Mouse (Mus musculus): Measurements from ENCODE around the gene Sort1. TPM values are rescaled to one million over a fixed set of nuclear protein-coding genes. Genes with fewer than 3 reads are reported as not detected.

Sort1 gene
- polyA plus RNA-seq (2014; fragmentation: Illumina TruSeq; extraction: RNeasy Lipid Tissue Mini Kit (QIAGEN cat#74804); ENCODE audit: low read depth, low replicate concordance), result 317 TPM

DNA sequence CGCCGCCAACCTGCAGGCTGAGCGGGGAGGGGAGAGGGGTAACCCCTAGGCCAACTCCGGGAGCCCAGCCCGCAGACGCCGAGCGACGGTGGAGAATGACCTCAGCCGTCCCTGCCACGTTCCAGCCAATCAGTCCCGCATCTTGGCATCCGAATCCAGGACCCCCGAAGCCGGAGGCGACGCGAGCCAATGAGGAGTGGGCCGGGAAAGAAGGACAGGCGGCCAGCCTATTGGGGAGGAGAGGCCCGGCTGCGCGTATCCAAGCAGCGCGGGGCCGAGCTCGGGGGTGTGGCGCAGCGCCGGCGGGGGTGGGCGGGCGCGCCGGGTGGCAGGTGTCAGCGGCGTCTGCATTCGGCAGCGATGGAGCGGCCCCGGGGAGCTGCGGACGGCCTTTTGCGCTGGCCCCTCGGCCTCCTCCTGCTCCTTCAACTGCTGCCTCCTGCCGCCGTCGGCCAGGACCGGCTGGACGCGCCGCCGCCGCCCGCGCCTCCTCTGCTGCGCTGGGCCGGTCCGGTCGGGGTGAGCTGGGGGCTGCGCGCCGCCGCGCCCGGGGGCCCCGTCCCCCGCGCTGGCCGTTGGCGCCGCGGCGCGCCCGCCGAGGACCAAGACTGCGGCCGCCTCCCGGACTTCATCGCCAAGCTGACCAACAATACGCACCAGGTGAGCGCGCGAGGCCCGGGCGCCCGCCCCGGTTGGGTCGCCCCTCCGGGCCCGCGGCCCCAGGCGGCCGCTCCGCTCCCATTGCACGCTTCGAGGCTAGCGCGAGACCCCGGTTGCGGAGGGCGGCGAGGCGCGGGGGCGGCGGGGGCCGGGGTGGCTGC lies at the start of gene Sort1:
Gene Sort1, plus strand, starts transcription at position 302 of the 821 bp plus-strand sequence.

DNA sequence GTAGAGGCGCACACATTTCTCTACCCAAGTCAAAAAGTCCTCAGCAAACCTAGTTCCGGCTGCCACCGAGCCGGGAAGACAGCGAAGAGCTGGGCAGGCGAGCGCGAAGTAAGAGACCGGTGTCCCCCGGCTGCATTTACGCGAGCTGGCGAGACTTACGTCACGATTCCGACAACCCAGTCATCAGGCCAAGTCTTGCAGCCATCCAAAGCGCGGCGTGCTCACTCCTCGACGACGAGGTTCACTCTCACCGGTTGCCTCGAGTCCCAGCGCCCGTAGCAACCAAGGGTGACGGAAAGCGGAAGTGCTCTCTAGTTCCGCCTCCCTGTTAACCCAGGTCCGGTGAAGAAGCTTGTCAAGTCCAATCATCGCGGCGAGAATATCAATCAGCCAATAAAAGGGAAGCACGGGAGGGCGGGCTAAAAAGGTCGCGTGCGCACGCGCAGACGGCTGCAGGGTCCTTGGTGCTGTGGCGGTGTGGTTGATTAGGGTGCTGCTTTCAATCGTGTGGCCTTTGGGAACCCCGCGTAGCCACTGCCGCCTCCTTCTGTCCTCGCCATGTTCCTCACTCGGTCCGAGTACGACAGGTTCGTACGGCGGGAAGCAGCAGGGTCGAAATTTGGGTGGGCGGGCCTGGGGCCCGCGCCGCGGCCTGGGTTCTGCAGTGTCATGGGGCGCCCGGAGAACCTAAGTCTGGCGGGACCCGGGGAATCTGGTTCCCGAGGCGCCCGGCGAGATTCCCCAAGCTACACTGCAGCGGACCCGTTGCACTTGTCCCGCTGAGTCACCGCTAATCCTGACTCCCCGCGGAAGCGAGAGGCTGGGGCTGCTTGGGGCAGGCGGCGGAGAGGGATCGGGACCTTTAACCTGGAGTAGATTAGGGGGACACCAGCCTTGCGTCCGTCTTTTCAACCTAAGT lies 26.9 kb upstream of the Sort1 start, which contains the start of gene Psma5:
Gene Psma5, plus strand, starts transcription at position 208 of the 919 bp plus-strand sequence.

DNA sequence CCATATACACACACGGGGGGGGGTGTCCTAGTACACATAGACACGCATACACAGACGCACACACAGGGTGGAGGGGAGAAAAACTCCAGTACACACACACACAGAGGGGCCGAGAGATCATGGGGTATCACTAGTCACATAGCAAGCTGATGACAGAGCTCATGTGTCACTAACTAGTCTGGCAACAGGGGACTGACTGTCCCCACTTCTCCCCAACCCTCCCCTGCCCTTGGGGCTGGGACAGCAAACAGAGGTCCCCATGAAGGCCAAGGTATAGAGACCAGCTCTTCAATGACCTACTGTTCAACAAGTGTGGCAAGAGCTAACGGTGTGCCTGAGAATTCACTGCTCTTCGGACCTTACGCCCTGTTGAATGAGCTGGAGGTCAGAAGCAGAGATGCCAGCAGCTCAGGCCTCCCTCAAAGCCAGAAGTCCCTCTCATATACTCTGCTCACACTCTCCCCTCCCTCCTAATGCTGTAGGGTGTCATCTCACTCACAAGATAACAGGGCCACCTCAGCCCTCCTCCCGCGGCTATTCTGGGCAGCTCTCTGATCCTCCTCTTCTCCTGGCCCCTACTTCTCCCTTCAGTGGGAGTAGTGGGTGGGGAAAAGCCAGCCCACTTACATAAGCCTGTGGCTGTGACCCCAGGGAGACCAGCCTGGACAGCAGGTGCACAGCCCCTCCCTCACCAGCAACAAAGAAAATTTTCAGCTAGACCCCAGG lies 80.6 kb downstream of the Sort1 start, which contains the start of gene Mybphl:
Gene Mybphl, plus strand, starts transcription at position 642 of the 726 bp plus-strand sequence.

DNA sequence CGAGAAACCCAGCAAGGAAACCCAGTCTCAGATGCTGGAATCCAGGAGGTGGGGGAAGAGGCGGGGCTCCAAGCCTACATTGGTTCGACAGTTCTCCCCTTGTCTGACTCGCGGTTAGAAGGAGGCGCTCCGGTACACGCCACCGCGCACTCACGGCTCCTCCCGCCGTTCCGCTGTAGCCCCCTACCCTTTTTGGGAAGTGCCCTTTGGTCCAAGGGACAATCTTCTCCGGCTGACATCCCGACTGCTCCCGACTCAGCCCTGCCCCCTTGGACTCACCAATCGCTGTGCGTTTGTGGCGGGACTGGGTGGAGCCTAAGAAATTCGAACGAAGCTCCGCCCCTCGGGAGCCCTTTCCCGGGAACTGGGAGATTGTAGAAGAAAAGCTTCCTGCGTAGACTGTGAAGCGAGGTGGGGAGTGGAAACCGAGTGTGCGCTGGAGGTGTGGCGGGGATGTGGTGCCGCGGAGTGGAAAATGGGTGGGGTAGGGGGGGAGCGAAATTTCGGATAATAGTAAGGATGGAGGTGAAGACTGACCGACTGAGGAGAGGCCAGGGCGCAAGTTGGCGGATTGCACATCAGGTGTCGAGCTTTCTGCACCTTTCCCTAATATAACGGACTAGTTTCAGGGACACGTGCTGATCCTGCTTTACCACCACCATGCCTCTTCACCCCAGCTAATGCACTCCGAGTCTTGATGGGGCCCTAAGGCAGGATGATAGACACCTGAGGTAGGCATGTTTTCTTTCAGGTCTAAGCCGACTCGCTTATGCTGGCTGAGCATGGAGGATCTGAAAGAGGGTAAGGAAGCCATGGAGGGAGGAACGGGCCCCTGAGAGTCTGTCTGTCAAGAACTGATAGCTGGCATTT lies 99.8 kb downstream of the Sort1 start, which contains the start of gene Psrc1:
Gene Psrc1, plus strand, starts transcription at position 355 of the 870 bp plus-strand sequence.

Other genes starting within 250 kb of the Sort1 start
- 42.1 TPM for gene Gstm4, start 239.2 kb upstream of the Sort1 start, polyA plus RNA-seq (2014; fragmentation: Illumina TruSeq; extraction: RNeasy Lipid Tissue Mini Kit (QIAGEN cat#74804); ENCODE audit: low read depth, low replicate concordance)
- gene Ampd2, start 197.4 kb upstream of the Sort1 start, polyA plus RNA-seq (2014; fragmentation: Illumina TruSeq; extraction: RNeasy Lipid Tissue Mini Kit (QIAGEN cat#74804); ENCODE audit: low read depth, low replicate concordance), result 24.9 TPM
- gene Gnat2, start 191.3 kb upstream of the Sort1 start, polyA plus RNA-seq (2014; fragmentation: Illumina TruSeq; extraction: RNeasy Lipid Tissue Mini Kit (QIAGEN cat#74804); ENCODE audit: low read depth, low replicate concordance), result 7.7 TPM
- gene Gnai3, start 137.9 kb upstream of the Sort1 start, polyA plus RNA-seq (2014; fragmentation: Illumina TruSeq; extraction: RNeasy Lipid Tissue Mini Kit (QIAGEN cat#74804); ENCODE audit: low read depth, low replicate concordance), result 87.4 TPM
- not detected for gene Gpr61, start 129.2 kb upstream of the Sort1 start, polyA plus RNA-seq (2014; fragmentation: Illumina TruSeq; extraction: RNeasy Lipid Tissue Mini Kit (QIAGEN cat#74804); ENCODE audit: low read depth, low replicate concordance)
- 8.0 TPM for gene Amigo1, start 97.7 kb upstream of the Sort1 start, polyA plus RNA-seq (2014; fragmentation: Illumina TruSeq; extraction: RNeasy Lipid Tissue Mini Kit (QIAGEN cat#74804); ENCODE audit: low read depth, low replicate concordance)
- 10.6 TPM for gene Cyb561d1, start 82.9 kb upstream of the Sort1 start, polyA plus RNA-seq (2014; fragmentation: Illumina TruSeq; extraction: RNeasy Lipid Tissue Mini Kit (QIAGEN cat#74804); ENCODE audit: low read depth, low replicate concordance)
- gene Atxn7l2, start 73.1 kb upstream of the Sort1 start, polyA plus RNA-seq (2014; fragmentation: Illumina TruSeq; extraction: RNeasy Lipid Tissue Mini Kit (QIAGEN cat#74804); ENCODE audit: low read depth, low replicate concordance), result 7.0 TPM
- 2.5 TPM for gene Sypl2, start 57.4 kb upstream of the Sort1 start, polyA plus RNA-seq (2014; fragmentation: Illumina TruSeq; extraction: RNeasy Lipid Tissue Mini Kit (QIAGEN cat#74804); ENCODE audit: low read depth, low replicate concordance)
- 108 TPM for gene Psma5, start 27.2 kb upstream of the Sort1 start, polyA plus RNA-seq (2014; fragmentation: Illumina TruSeq; extraction: RNeasy Lipid Tissue Mini Kit (QIAGEN cat#74804); ENCODE audit: low read depth, low replicate concordance)
- gene Mybphl, start 80.8 kb downstream of the Sort1 start, polyA plus RNA-seq (2014; fragmentation: Illumina TruSeq; extraction: RNeasy Lipid Tissue Mini Kit (QIAGEN cat#74804); ENCODE audit: low read depth, low replicate concordance), result not detected
- gene Psrc1, start 99.8 kb downstream of the Sort1 start, polyA plus RNA-seq (2014; fragmentation: Illumina TruSeq; extraction: RNeasy Lipid Tissue Mini Kit (QIAGEN cat#74804); ENCODE audit: low read depth, low replicate concordance), result 1.3 TPM
- gene Celsr2, start 131.5 kb downstream of the Sort1 start, polyA plus RNA-seq (2014; fragmentation: Illumina TruSeq; extraction: RNeasy Lipid Tissue Mini Kit (QIAGEN cat#74804); ENCODE audit: low read depth, low replicate concordance), result 20.4 TPM
- 113 TPM for gene Sars, start 161.1 kb downstream of the Sort1 start, polyA plus RNA-seq (2014; fragmentation: Illumina TruSeq; extraction: RNeasy Lipid Tissue Mini Kit (QIAGEN cat#74804); ENCODE audit: low read depth, low replicate concordance)